Mouse (Mus musculus) small intestine, adult 2 months (tissue): ENCODE data around the gene Fastkd1. TPM values are rescaled to one million over a fixed set of nuclear protein-coding genes. Genes with fewer than 3 reads are reported as not detected.
A peak's percentile ranks its signal among the peaks of the same experiment; 100 is the strongest.

Source experiments
- H3K27ac ChIP-seq: fragments of 200-500 bp; 2 replicates; pipeline ENCODE4 v1.5.1; 2012; ENCODE audit warnings: low read depth, low read length, control low read depth, inconsistent platforms; ENCODE audit not compliant: insufficient read depth
- H3K27me3 ChIP-seq: fragments of 200-500 bp; 2 replicates; pipeline ENCODE4 v1.6.1; 2012; ENCODE audit warnings: mild to moderate bottlenecking, moderate library complexity, low read length, inconsistent platforms; ENCODE audit not compliant: control insufficient read depth, insufficient read depth
- H3K36me3 ChIP-seq: fragments of 200-500 bp; 2 replicates; pipeline ENCODE4 v1.6.1; 2012; ENCODE audit warnings: mild to moderate bottlenecking, low read length, control low read depth, inconsistent platforms; ENCODE audit not compliant: control insufficient read depth, insufficient read depth
- H3K4me1 ChIP-seq: fragments of 200-500 bp; 2 replicates; pipeline ENCODE4 v1.6.1; 2012; ENCODE audit warnings: low read length, inconsistent platforms, mixed read lengths; ENCODE audit not compliant: control insufficient read depth, insufficient read depth, insufficient read length
- H3K4me3 ChIP-seq: fragments of 200-500 bp; 2 replicates; pipeline ENCODE4 v1.5.1; 2012; ENCODE audit warnings: low read depth, mild to moderate bottlenecking, control low read depth, inconsistent platforms, low read length, moderate library complexity
- CTCF ChIP-seq: fragments of 200-500 bp; IDR thresholded peaks from 2 replicates; pipeline ENCODE4 v1.5.1; 2012; ENCODE audit warnings: low read depth, mild to moderate bottlenecking, control low read depth, inconsistent platforms, low read length, moderate library complexity, mixed read lengths; ENCODE audit not compliant: insufficient replicate concordance, insufficient read length; ENCODE audit errors: extremely low read depth
- POLR2A ChIP-seq: fragments of 200-500 bp; IDR thresholded peaks from 2 replicates; pipeline ENCODE4 v1.6.1; 2012; ENCODE audit warnings: low read depth, mild to moderate bottlenecking, control low read depth, inconsistent platforms, low read length, moderate library complexity
- WGBS: fragments of 180-500 bp; shearing (Covaris S2); methylation state at CpG from one replicate; pipeline ENCODE4 v1.1.7; 2018; 5-methylcytosine and 5-hydroxymethylcytosine counted together
- polyA plus RNA-seq: library from polyadenylated mRNA; depleted of rRNA; stranded (reverse); fragments of >200 nt; gene quantifications from 2 replicates; pipeline ENCODE4 v1.2.3, GENCODE M21; 2012; rRNA removed

Fastkd1 gene
- polyA plus RNA-seq = 1.1 and 1.2 TPM in 2 replicates

GRCm38 (mm10) chr2:69712981-69713625 lies at the start of gene Fastkd1:
Gene Fastkd1, minus strand, starts transcription at chr2:69713516.
- Histone ChIP-seq H3K36me3 (peaks cover 6% of the 10 kb centered on the region; the same call in 1 of the 2 replicates), H3K4me1 (no peaks in the 10 kb centered on the region), H3K27ac (peak within 1 kb of the TSS; percentile 56), H3K4me3 (peak within 1 kb of the TSS; percentile 75), H3K27me3 (no peaks in the 10 kb centered on the region)
- under 1% methylated on average over 39 of the region's 39 CpGs for WGBS
- peak; percentile 35; the same call in 1 of the 2 replicates for TF ChIP-seq POLR2A
- no peak for TF ChIP-seq CTCF

DNA sequence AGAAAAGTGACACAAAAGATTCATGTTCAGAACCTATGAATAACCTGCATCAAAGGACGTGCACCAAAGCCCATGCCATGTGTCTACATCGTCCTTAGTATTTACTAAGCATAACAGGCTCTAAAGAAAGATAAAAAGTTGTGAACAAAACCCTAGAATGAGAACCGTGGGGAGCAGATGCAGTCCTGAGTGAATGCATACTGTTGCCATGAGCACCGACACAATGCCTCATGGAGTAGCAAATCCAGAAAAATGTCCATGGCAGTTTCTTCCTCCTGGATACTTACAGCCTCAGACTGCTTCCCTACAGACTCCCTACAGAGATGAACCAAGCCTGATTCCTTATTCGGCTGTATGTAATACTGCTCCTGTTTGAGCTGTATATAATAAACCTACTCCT lies 47.7 kb upstream of the Fastkd1 start:
- Histone ChIP-seq H3K36me3 (no peaks in the 10 kb centered on the region), H3K4me3 (no peak overlapping the region), H3K27ac (no peak overlapping the region), H3K27me3 (no peaks in the 10 kb centered on the region), H3K4me1 (no peaks in the 10 kb centered on the region)
- 83% methylated on average over 5 of the region's 5 CpGs for WGBS
- no peak for TF ChIP-seq POLR2A
- no peak for TF ChIP-seq CTCF

DNA sequence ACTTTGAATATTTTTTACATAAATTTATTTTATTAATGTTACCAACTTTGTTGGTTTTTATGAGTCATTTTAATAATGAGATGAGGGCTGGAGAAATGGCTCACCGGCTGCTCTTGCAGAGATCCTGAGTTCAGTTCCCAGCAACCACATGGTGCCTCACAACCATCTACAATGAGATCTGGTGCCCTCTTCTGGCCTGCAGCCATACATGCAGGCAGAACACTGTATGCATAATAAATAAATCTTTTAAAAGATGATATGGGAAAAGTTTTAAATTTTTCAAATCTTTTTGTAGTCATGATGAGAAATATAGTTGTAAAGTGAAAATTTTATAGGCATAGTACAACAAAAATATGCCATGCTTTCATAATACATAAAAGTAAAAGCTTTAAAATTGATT lies 31.8 kb upstream of the Fastkd1 start:
- WGBS = 78% methylated on average over 1 of the region's 1 CpGs
- no peak for TF ChIP-seq POLR2A
- TF ChIP-seq CTCF = 0 out of 2 replicates have a peak, but pooled peaks have one; percentile 22
- Histone ChIP-seq H3K27ac (no peak overlapping the region), H3K36me3 (peaks cover 39% of the 10 kb centered on the region), H3K27me3 (no peaks in the 10 kb centered on the region), H3K4me3 (no peak overlapping the region), H3K4me1 (no peaks in the 10 kb centered on the region)

DNA sequence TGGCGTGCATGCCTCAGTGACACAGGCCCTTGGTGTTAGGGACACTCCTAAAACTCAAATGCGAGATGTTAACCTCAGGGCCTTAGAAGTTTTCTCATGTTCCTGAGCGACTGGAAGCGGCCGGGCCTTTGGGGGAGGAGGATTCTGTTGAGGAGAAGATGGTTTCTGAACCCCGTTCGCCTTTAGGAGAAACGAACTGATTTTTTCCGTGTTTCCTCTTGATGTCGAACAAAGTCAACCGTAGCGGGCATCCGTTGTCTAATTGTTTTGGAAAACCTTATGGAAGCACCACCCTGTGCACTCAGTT lies 10.2 kb upstream of the Fastkd1 start:
- TF ChIP-seq CTCF (no peak), POLR2A (no peak)
- Histone ChIP-seq H3K27ac (peak overlapping the region; percentile 75), H3K36me3 (no peaks in the 10 kb centered on the region), H3K4me1 (no peaks in the 10 kb centered on the region), H3K4me3 (peak overlapping the region; percentile 97), H3K27me3 (no peaks in the 10 kb centered on the region)
- WGBS = 1% methylated on average over 13 of the region's 13 CpGs

GRCm38 (mm10) chr2:69722650-69723518 lies 9.6 kb upstream of the Fastkd1 start:
- H3K4me1 ChIP-seq = no peaks in the 10 kb centered on the region
- H3K27ac ChIP-seq = peak overlapping the region; percentile 75
- H3K27me3 ChIP-seq = no peaks in the 10 kb centered on the region
- no peaks in the 10 kb centered on the region for H3K36me3 ChIP-seq
- TF ChIP-seq POLR2A (peak; percentile 35; the same call in 1 of the 2 replicates), CTCF (no peak)
- peak overlapping the region; percentile 97 for H3K4me3 ChIP-seq
- WGBS = 1% methylated on average over 80 of the region's 91 CpGs

DNA sequence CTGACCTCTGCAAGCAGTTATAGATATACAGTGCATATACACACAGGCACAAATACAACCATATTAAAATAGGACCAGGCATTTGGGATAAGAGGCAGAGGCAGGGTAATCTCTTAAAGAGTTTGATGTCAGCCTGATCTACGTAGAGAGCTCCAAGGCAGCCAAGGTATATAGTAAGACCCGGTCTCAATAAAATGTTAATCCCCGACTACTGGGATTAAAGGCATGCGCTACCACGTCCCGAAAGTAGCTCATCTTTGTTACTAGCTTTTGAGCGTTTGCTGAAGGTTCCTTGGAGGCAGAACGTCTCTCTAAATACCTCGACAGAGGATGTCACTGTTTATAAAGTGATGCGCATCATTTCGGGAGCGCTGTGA lies 8.9 kb upstream of the Fastkd1 start, which contains the start of gene Ppig:
Ppig (plus strand) TSS at position 273 of the 377 bp plus-strand sequence.
- H3K4me3 ChIP-seq = peak within 1 kb of the TSS; percentile 97
- WGBS = 4% methylated on average over 12 of the region's 12 CpGs
- H3K36me3 ChIP-seq = no peaks in the 10 kb centered on the region
- TF ChIP-seq CTCF = no peak
- TF ChIP-seq POLR2A = no peak
- no peaks in the 10 kb centered on the region for H3K4me1 ChIP-seq
- no peaks in the 10 kb centered on the region for H3K27me3 ChIP-seq
- peak within 1 kb of the TSS; percentile 75 for H3K27ac ChIP-seq

DNA sequence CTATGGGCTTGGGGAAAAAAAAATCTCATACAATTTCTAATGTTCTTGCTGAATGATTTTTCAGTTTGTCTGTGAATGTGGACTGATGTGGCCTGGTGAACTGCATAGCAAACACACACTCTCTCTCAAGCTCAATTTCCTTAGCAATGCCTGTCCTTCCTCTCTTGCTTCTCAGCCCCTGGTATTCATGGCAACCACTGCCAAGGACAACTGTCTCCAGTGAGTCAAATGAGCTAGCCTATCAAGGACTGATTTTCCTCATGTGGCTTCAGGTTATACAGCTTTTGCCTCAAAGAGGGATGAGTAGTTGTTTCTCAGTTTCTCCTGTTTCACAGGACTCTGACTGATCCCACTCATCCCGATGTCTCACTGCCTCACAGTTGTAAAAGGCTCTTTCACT lies 5.8 kb upstream of the Fastkd1 start:
- no peak for TF ChIP-seq CTCF
- TF ChIP-seq POLR2A = no peak
- Histone ChIP-seq H3K27ac (no peak overlapping the region), H3K4me1 (no peaks in the 10 kb centered on the region), H3K36me3 (no peaks in the 10 kb centered on the region), H3K4me3 (no peak overlapping the region), H3K27me3 (no peaks in the 10 kb centered on the region)
- WGBS = 74% methylated on average over 1 of the region's 1 CpGs
